Mouse (Mus musculus) liver, adult 2 months (tissue): Measurements from ENCODE around the gene Agrp. TPM values are rescaled to one million over a fixed set of nuclear protein-coding genes. Genes with fewer than 3 reads are reported as not detected.
A peak's percentile ranks its signal among the peaks of the same experiment; 100 is the strongest.
"Not testable (repeated sequence)": the region's sequence is repeated elsewhere in the genome, so short reads cannot be mapped to it uniquely, and the experiment has no call there.

ENCODE experiments used
- DNase-seq: peaks from one replicate; pipeline ENCODE4 v3.0.0-alpha.2; 2011; ENCODE audit warnings: low read depth, low spot score; ENCODE audit errors: extremely low read depth
- H3K27ac ChIP-seq: fragments of 200-500 bp; replicated peaks from 2 replicates; pipeline ENCODE4 v1.5.1; 2012; ENCODE audit warnings: low read depth, mild to moderate bottlenecking, control low read depth, inconsistent platforms, low read length; ENCODE audit not compliant: insufficient read depth
- H3K27me3 ChIP-seq: fragments of 200-500 bp; 2 replicates; pipeline ENCODE4 v1.6.1; 2012; ENCODE audit warnings: mild to moderate bottlenecking, moderate library complexity, low read length, inconsistent platforms; ENCODE audit not compliant: control insufficient read depth, insufficient read depth
- H3K36me3 ChIP-seq: fragments of 200-500 bp; 2 replicates; pipeline ENCODE4 v1.6.1; 2012; ENCODE audit warnings: low read length, inconsistent platforms; ENCODE audit not compliant: control insufficient read depth, insufficient read depth
- H3K4me1 ChIP-seq: fragments of 200-500 bp; 2 replicates; pipeline ENCODE4 v1.6.1; 2011; ENCODE audit warnings: low read length; ENCODE audit not compliant: control insufficient read depth, insufficient read depth
- H3K4me3 ChIP-seq: fragments of 200-500 bp; 2 replicates; pipeline ENCODE4 v1.5.1; 2011; ENCODE audit warnings: low read depth, mild to moderate bottlenecking, control low read depth, low read length, moderate library complexity; ENCODE audit not compliant: insufficient read depth
- H3K79me2 ChIP-seq: fragments of 200-500 bp; 2 replicates; pipeline ENCODE4 v1.6.1; 2012; ENCODE audit warnings: inconsistent platforms, mild to moderate bottlenecking, low read length, moderate library complexity; ENCODE audit not compliant: control insufficient read depth, insufficient read depth
- H3K9ac ChIP-seq: fragments of 200-500 bp; 2 replicates; pipeline ENCODE4 v1.6.1; 2012; ENCODE audit warnings: low read depth, mild to moderate bottlenecking, control low read depth, inconsistent platforms, low read length
- CTCF ChIP-seq: fragments of 200-500 bp; IDR thresholded peaks from 2 replicates; pipeline ENCODE4 v1.5.1; 2011; ENCODE audit warnings: low read depth, low read length, control low read depth
- POLR2A ChIP-seq: fragments of 200-500 bp; IDR thresholded peaks from 2 replicates; pipeline ENCODE4 v1.6.1; 2011; ENCODE audit warnings: low read length, control low read depth; ENCODE audit not compliant: insufficient read depth; ENCODE audit errors: extremely low read depth
- WGBS: fragments of 180-500 bp; shearing (Covaris S2); methylation state at CpG from one replicate; pipeline ENCODE4 v1.1.7; 2018; 5-methylcytosine and 5-hydroxymethylcytosine counted together
- polyA plus RNA-seq: library from polyadenylated mRNA; depleted of rRNA; stranded (reverse); fragments of >200 nt; gene quantifications from 2 replicates; pipeline ENCODE4 v1.2.3, GENCODE M21; 2012
- total RNA-seq: library from RNA; depleted of rRNA; stranded (reverse); fragments of >200 nt; gene quantifications from 2 replicates; pipeline ENCODE4 v1.2.3, GENCODE M21; 2014

Gene Agrp
- total and polyA plus RNA-seq, 2 experiments: not detected

GRCm38 (mm10) chr8:105573427-105573826 lies 63.8 kb downstream of the Agrp start:
- Histone ChIP-seq H3K27me3 (no peaks in the 10 kb centered on the region), H3K4me3 (no peak overlapping the region), H3K27ac (no peak overlapping the region), H3K4me1 (no peaks in the 10 kb centered on the region), H3K36me3 (no peaks in the 10 kb centered on the region), H3K9ac (no peak overlapping the region), H3K79me2 (no peaks in the 10 kb centered on the region)
- DNase-seq: peak; percentile 52
- TF ChIP-seq POLR2A (no peak), CTCF (no peak)

GRCm38 (mm10) chr8:105571810-105572209 lies 65.4 kb downstream of the Agrp start:
- H3K27me3 ChIP-seq: no peaks in the 10 kb centered on the region
- H3K4me3 ChIP-seq: no peak overlapping the region
- TF ChIP-seq CTCF: no peak
- no peak for TF ChIP-seq POLR2A
- no peaks in the 10 kb centered on the region for H3K36me3 ChIP-seq
- no peaks in the 10 kb centered on the region for H3K4me1 ChIP-seq
- DNase-seq: no peak
- no peak overlapping the region for H3K9ac ChIP-seq
- WGBS: 87% methylated on average over 9 of the region's 9 CpGs
- H3K27ac ChIP-seq: no peak overlapping the region
- H3K79me2 ChIP-seq: peaks cover 3% of the 10 kb centered on the region; the same call in 1 of the 2 replicates

- H3K36me3 ChIP-seq: no peaks in the 10 kb centered on the region
- H3K79me2 ChIP-seq: peaks cover 19% of the 10 kb centered on the region; the same call in 1 of the 2 replicates
- TF ChIP-seq POLR2A: no peak
- peak overlapping the region; percentile 32 for H3K27ac ChIP-seq
- peaks cover 4% of the 10 kb centered on the region for H3K4me1 ChIP-seq
- no peak for DNase-seq
- H3K9ac ChIP-seq: peak overlapping the region; percentile 39
- WGBS: 25% methylated on average over 27 of the region's 27 CpGs
- peak overlapping the region; percentile 13 for H3K4me3 ChIP-seq
- H3K27me3 ChIP-seq: no peaks in the 10 kb centered on the region
Measured at GRCm38 (mm10) chr8:105566703-105567595, 70.2 kb downstream of the Agrp start.

GRCm38 (mm10) chr8:105565952-105566702 lies 71.1 kb downstream of the Agrp start, which contains the start of gene Atp6v0d1:
TSS of gene Atp6v0d1 (minus strand) at chr8:105566047.
- Histone ChIP-seq H3K4me3 (peak within 1 kb of the TSS; percentile 85), H3K4me1 (peaks cover 5% of the 10 kb centered on the region), H3K36me3 (no peaks in the 10 kb centered on the region), H3K79me2 (peaks cover 23% of the 10 kb centered on the region; the same call in 1 of the 2 replicates), H3K27me3 (no peaks in the 10 kb centered on the region), H3K27ac (peak within 1 kb of the TSS; percentile 63), H3K9ac (peak within 1 kb of the TSS; percentile 89)
- peak; percentile 94 for DNase-seq
- WGBS: 2% methylated on average over 53 of the region's 53 CpGs
- TF ChIP-seq CTCF: peak; percentile 82
- peak; percentile 61 for TF ChIP-seq POLR2A

GRCm38 (mm10) chr8:105565401-105565881 lies 71.8 kb downstream of the Agrp start:
- H3K4me1 ChIP-seq: peaks cover 5% of the 10 kb centered on the region
- peak overlapping the region; percentile 85 for H3K4me3 ChIP-seq
- H3K79me2 ChIP-seq: peaks cover 23% of the 10 kb centered on the region; the same call in 1 of the 2 replicates
- H3K27ac ChIP-seq: peak overlapping the region; percentile 63
- DNase-seq: no peak
- H3K27me3 ChIP-seq: no peaks in the 10 kb centered on the region
- H3K36me3 ChIP-seq: no peaks in the 10 kb centered on the region
- TF ChIP-seq CTCF (no peak), POLR2A (no peak)
- under 1% methylated on average over 31 of the region's 31 CpGs for whole genome bisulfite sequencing
- peak overlapping the region; percentile 89 for H3K9ac ChIP-seq

- peak; percentile 41 for DNase-seq
- Histone ChIP-seq H3K27ac (peak overlapping the region; percentile 63; the same call in 1 of the 2 replicates), H3K9ac (peak overlapping the region; percentile 89), H3K4me3 (peak overlapping the region; percentile 85), H3K79me2 (peaks cover 27% of the 10 kb centered on the region; the same call in 1 of the 2 replicates)
- not testable (repeated sequence) for H3K36me3 ChIP-seq, H3K27me3 ChIP-seq, H3K4me1 ChIP-seq
- WGBS: 53% methylated on average over 9 of the region's 9 CpGs
Measured at GRCm38 (mm10) chr8:105564573-105565229, 72.5 kb downstream of the Agrp start.
